7 mouse cellular contexts compared by ENCODE assay signal in the genomic region with DNA sequence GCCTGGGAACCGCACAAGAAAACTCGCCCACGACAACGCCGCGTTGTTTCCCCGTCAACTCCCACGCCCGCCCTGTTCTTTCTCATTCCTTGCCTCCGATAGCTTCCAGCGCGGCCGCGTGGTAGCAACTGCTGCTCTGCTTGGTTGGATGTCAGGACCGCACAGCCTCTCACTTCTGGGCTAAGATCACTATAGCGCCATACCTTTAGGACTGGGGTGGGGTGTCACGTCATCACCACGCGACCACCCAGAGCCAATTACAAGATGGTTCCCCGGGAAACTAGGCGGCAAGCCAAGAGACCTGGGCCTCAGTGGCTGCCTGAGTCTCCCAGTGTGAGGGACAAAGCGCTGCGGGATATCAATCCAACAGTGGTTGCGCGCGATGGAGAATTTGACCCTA. TPM values are rescaled to one million over a fixed set of nuclear protein-coding genes. Genes with fewer than 3 reads are reported as not detected.
DNase-seq lines count a peak whose midpoint lies in the region; ATAC-seq and TF ChIP-seq lines count a peak whose summit lies in the region.

No protein-coding gene starts in this region.

- peak; percentile 97 for DNase-seq in brain, embryonic 14.5 days (ENCODE audit: low read depth)
- DNase-seq in heart, embryonic 10.5 days (ENCODE audit: low spot score) = peak; percentile 95
- peak; percentile 91 for DNase-seq in midbrain, postnatal 0 days (ENCODE audit: low spot score)

- ATAC-seq in embryonic facial prominence, embryonic 12.5 days (ENCODE audit: insufficient number of reproducible peaks, insufficient read depth, low FRiP score, low TSS enrichment) = no peak
- ATAC-seq in kidney, embryonic 14.5 days (ENCODE audit: low FRiP score, low TSS enrichment) = peak; percentile 21; the same call in 1 of the 2 replicates
- 0 out of 2 replicates have a peak, but pooled peaks have one; percentile 7 for ATAC-seq in limb, embryonic 12.5 days (ENCODE audit: insufficient number of reproducible peaks, insufficient read depth, low FRiP score, low TSS enrichment, low read depth)
- ATAC-seq in midbrain, postnatal 0 days (ENCODE audit: low FRiP score) = peak; percentile 33

- peaks cover 25% of the 10 kb centered on the region for H3K36me3 ChIP-seq in embryonic facial prominence, embryonic 12.5 days
- H3K36me3 ChIP-seq in heart, embryonic 10.5 days = peaks cover 26% of the 10 kb centered on the region
- peaks cover 20% of the 10 kb centered on the region for H3K36me3 ChIP-seq in kidney, embryonic 14.5 days (ENCODE audit: control insufficient read depth, insufficient read depth, low read length)
- peaks cover 24% of the 10 kb centered on the region for H3K36me3 ChIP-seq in limb, embryonic 12.5 days
- H3K36me3 ChIP-seq in midbrain, postnatal 0 days (ENCODE audit: insufficient read depth, low read length) = peaks cover 11% of the 10 kb centered on the region; the same call in 1 of the 2 replicates
- no peaks in the 10 kb centered on the region for H3K36me3 ChIP-seq in testis, adult 2 months (ENCODE audit: control insufficient read depth, insufficient read depth, low read length)

- 5% methylated on average over 26 of the region's 26 CpGs for WGBS in embryonic facial prominence, embryonic 12.5 days
- WGBS in heart, embryonic 10.5 days = 3% methylated on average over 26 of the region's 26 CpGs
- 4% methylated on average over 26 of the region's 26 CpGs for WGBS in kidney, embryonic 14.5 days
- 4% methylated on average over 26 of the region's 26 CpGs for WGBS in limb, embryonic 12.5 days
- WGBS in midbrain, postnatal 0 days = 8% methylated on average over 26 of the region's 26 CpGs

- H3K9me3 ChIP-seq in embryonic facial prominence, embryonic 12.5 days = no peaks in the 10 kb centered on the region
- no peaks in the 10 kb centered on the region for H3K9me3 ChIP-seq in heart, embryonic 10.5 days
- H3K9me3 ChIP-seq in kidney, embryonic 14.5 days (ENCODE audit: control insufficient read depth, low read length) = no peaks in the 10 kb centered on the region
- no peaks in the 10 kb centered on the region for H3K9me3 ChIP-seq in limb, embryonic 12.5 days
- H3K9me3 ChIP-seq in midbrain, postnatal 0 days (ENCODE audit: low read length) = no peaks in the 10 kb centered on the region

- H3K4me2 ChIP-seq in embryonic facial prominence, embryonic 12.5 days (replicated peaks) = peak overlapping the region; percentile 53
- peak overlapping the region; percentile 55 for H3K4me2 ChIP-seq in kidney, embryonic 14.5 days (replicated peaks; ENCODE audit: low read depth, low read length)
- H3K4me2 ChIP-seq in limb, embryonic 12.5 days = peak overlapping the region; percentile 57
- peak overlapping the region; percentile 53 for H3K4me2 ChIP-seq in midbrain, postnatal 0 days (ENCODE audit: low read depth, low read length, poor library complexity, severe bottlenecking)

- peak; percentile 35; the same call in 1 of the 2 replicates for TF ChIP-seq POLR2A in brain, embryonic 14.5 days (IDR thresholded peaks at IDR 0.05; ENCODE audit: borderline replicate concordance, extremely low read depth, insufficient read depth, insufficient read length, poor library complexity, severe bottlenecking)
- TF ChIP-seq POLR2A in testis, adult 2 months (IDR thresholded peaks at IDR 0.05; ENCODE audit: control insufficient read depth, low read depth, low read length) = peak; percentile 67

- H3K27ac ChIP-seq in embryonic facial prominence, embryonic 12.5 days = peak overlapping the region; percentile 79
- peak overlapping the region; percentile 86 for H3K27ac ChIP-seq in heart, embryonic 10.5 days
- peak overlapping the region; percentile 90 for H3K27ac ChIP-seq in kidney, embryonic 14.5 days (ENCODE audit: low read depth, low read length)
- peak overlapping the region; percentile 72 for H3K27ac ChIP-seq in limb, embryonic 12.5 days
- no peak overlapping the region; the same call in 1 of the 2 replicates for H3K27ac ChIP-seq in midbrain, postnatal 0 days (ENCODE audit: low read depth, low read length)
- H3K27ac ChIP-seq in testis, adult 2 months (ENCODE audit: control insufficient read depth, insufficient read depth, low read depth, low read length) = peak overlapping the region; percentile 64

- H3K4me3 ChIP-seq in embryonic facial prominence, embryonic 12.5 days = peak overlapping the region; percentile 42
- H3K4me3 ChIP-seq in heart, embryonic 10.5 days = peak overlapping the region; percentile 60
- peak overlapping the region; percentile 44 for H3K4me3 ChIP-seq in kidney, embryonic 14.5 days (ENCODE audit: low read length)
- peak overlapping the region; percentile 42 for H3K4me3 ChIP-seq in limb, embryonic 12.5 days (replicated peaks)
- H3K4me3 ChIP-seq in midbrain, postnatal 0 days (ENCODE audit: low read depth, low read length) = peak overlapping the region; percentile 38
- H3K4me3 ChIP-seq in testis, adult 2 months (ENCODE audit: control insufficient read depth, low read depth, low read length) = peak overlapping the region; percentile 83

- H3K9ac ChIP-seq in embryonic facial prominence, embryonic 12.5 days = peak overlapping the region; percentile 44
- H3K9ac ChIP-seq in kidney, embryonic 14.5 days (ENCODE audit: low read depth, low read length) = peak overlapping the region; percentile 57
- peak overlapping the region; percentile 64 for H3K9ac ChIP-seq in limb, embryonic 12.5 days (replicated peaks)
- H3K9ac ChIP-seq in midbrain, postnatal 0 days (replicated peaks; ENCODE audit: low read length, poor library complexity, severe bottlenecking) = peak overlapping the region; percentile 54

- no peak for TF ChIP-seq CTCF in brain, embryonic 14.5 days (IDR thresholded peaks at IDR 0.05; ENCODE audit: borderline replicate concordance, extremely low read depth, insufficient read depth, insufficient read length)
- no peak for TF ChIP-seq CTCF in midbrain, postnatal 0 days (IDR thresholded peaks at IDR 0.05)
- no peak for TF ChIP-seq CTCF in testis, adult 2 months (IDR thresholded peaks at IDR 0.05; ENCODE audit: control insufficient read depth, insufficient read depth, insufficient replicate concordance, low read depth, low read length)

- H3K4me1 ChIP-seq in embryonic facial prominence, embryonic 12.5 days = peaks cover 56% of the 10 kb centered on the region
- peaks cover 58% of the 10 kb centered on the region for H3K4me1 ChIP-seq in heart, embryonic 10.5 days
- peaks cover 37% of the 10 kb centered on the region for H3K4me1 ChIP-seq in kidney, embryonic 14.5 days (ENCODE audit: control insufficient read depth, insufficient read depth, low read length)
- H3K4me1 ChIP-seq in limb, embryonic 12.5 days (replicated peaks) = peaks cover 45% of the 10 kb centered on the region
- H3K4me1 ChIP-seq in midbrain, postnatal 0 days (ENCODE audit: insufficient read depth, low read length) = peaks cover 17% of the 10 kb centered on the region; the same call in 1 of the 2 replicates
- peaks cover 6% of the 10 kb centered on the region for H3K4me1 ChIP-seq in testis, adult 2 months (ENCODE audit: control insufficient read depth, insufficient read depth, low read length)

- H3K27me3 ChIP-seq in embryonic facial prominence, embryonic 12.5 days = no peaks in the 10 kb centered on the region
- H3K27me3 ChIP-seq in heart, embryonic 10.5 days (ENCODE audit: insufficient read depth, poor library complexity, severe bottlenecking) = no peaks in the 10 kb centered on the region
- no peaks in the 10 kb centered on the region for H3K27me3 ChIP-seq in kidney, embryonic 14.5 days (ENCODE audit: control insufficient read depth, insufficient read depth, low read length)
- no peaks in the 10 kb centered on the region for H3K27me3 ChIP-seq in limb, embryonic 12.5 days
- no peaks in the 10 kb centered on the region for H3K27me3 ChIP-seq in midbrain, postnatal 0 days (ENCODE audit: insufficient read depth, low read length)
- no peaks in the 10 kb centered on the region for H3K27me3 ChIP-seq in testis, adult 2 months (ENCODE audit: control insufficient read depth, insufficient read depth, low read length)

RNA-seq across cellular contexts. Expression of a gene that starts 3.0 kb away (rescaled TPM):
- 12.9 and 15.0 TPM in 2 replicates for polyA plus RNA-seq in brain, embryonic 14.5 days (2012; rRNA removed)
- 23.1 and 25.1 TPM in 2 replicates for polyA plus RNA-seq in embryonic facial prominence, embryonic 12.5 days (2016; fragmentation: Nextera tagmentation; extraction: Ambion mirVana)
- polyA plus RNA-seq in heart, embryonic 10.5 days (2016; fragmentation: Nextera tagmentation; extraction: Ambion mirVana) = 16.9 and 18.3 TPM in 2 replicates
- 13.8 and 25.9 TPM in 2 replicates for polyA plus RNA-seq in kidney, embryonic 14.5 days (2014; fragmentation: Nextera tagmentation; extraction: Ambion mirVana)
- polyA plus RNA-seq in limb, embryonic 12.5 days (2016; fragmentation: Nextera tagmentation; extraction: Ambion mirVana) = 25.5 and 26.8 TPM in 2 replicates
- 16.7 and 22.7 TPM in 2 replicates for total RNA-seq in midbrain, postnatal 0 days (2014; rRNA removed)
- 14.1 and 14.4 TPM in 2 replicates for polyA plus RNA-seq in midbrain, postnatal 0 days (2015; fragmentation: Nextera tagmentation; extraction: Ambion mirVana)
- polyA plus RNA-seq in testis, adult 2 months (2012; rRNA removed) = 7.4 and 8.9 TPM in 2 replicates

RNA-seq across cellular contexts. Expression of a gene that starts 5.4 kb away (rescaled TPM):
- polyA plus RNA-seq in brain, embryonic 14.5 days (2012; rRNA removed) = 43.8 and 68.5 TPM in 2 replicates
- polyA plus RNA-seq in embryonic facial prominence, embryonic 12.5 days (2016; fragmentation: Nextera tagmentation; extraction: Ambion mirVana) = 100 and 103 TPM in 2 replicates
- 75.2 and 102 TPM in 2 replicates for polyA plus RNA-seq in heart, embryonic 10.5 days (2016; fragmentation: Nextera tagmentation; extraction: Ambion mirVana)
- 109 and 136 TPM in 2 replicates for polyA plus RNA-seq in kidney, embryonic 14.5 days (2014; fragmentation: Nextera tagmentation; extraction: Ambion mirVana)
- 111 and 117 TPM in 2 replicates for polyA plus RNA-seq in limb, embryonic 12.5 days (2016; fragmentation: Nextera tagmentation; extraction: Ambion mirVana)
- total RNA-seq in midbrain, postnatal 0 days (2014; rRNA removed) = 23.8 and 24.9 TPM in 2 replicates
- 22.7 and 26.0 TPM in 2 replicates for polyA plus RNA-seq in midbrain, postnatal 0 days (2015; fragmentation: Nextera tagmentation; extraction: Ambion mirVana)
- polyA plus RNA-seq in testis, adult 2 months (2012; rRNA removed) = 151 and 160 TPM in 2 replicates

RNA-seq across cellular contexts. Expression of a gene that starts 54.5 kb away (rescaled TPM):
- 32.7 and 47.7 TPM in 2 replicates for polyA plus RNA-seq in brain, embryonic 14.5 days (2012; rRNA removed)
- polyA plus RNA-seq in embryonic facial prominence, embryonic 12.5 days (2016; fragmentation: Nextera tagmentation; extraction: Ambion mirVana) = 7.1 and 7.6 TPM in 2 replicates
- 2.5 and 2.7 TPM in 2 replicates for polyA plus RNA-seq in heart, embryonic 10.5 days (2016; fragmentation: Nextera tagmentation; extraction: Ambion mirVana)
- 1.8 and 2.7 TPM in 2 replicates for polyA plus RNA-seq in kidney, embryonic 14.5 days (2014; fragmentation: Nextera tagmentation; extraction: Ambion mirVana)
- polyA plus RNA-seq in limb, embryonic 12.5 days (2016; fragmentation: Nextera tagmentation; extraction: Ambion mirVana) = 4.7 TPM in 2 replicates
- 147 and 186 TPM in 2 replicates for total RNA-seq in midbrain, postnatal 0 days (2014; rRNA removed)
- polyA plus RNA-seq in midbrain, postnatal 0 days (2015; fragmentation: Nextera tagmentation; extraction: Ambion mirVana) = 117 and 127 TPM in 2 replicates
- polyA plus RNA-seq in testis, adult 2 months (2012; rRNA removed) = 0.84 and 1.2 TPM in 2 replicates
